Mouse (Mus musculus): ENCODE results near the gene Ifnar1. TPM values are rescaled to one million over a fixed set of nuclear protein-coding genes. Genes with fewer than 3 reads are reported as not detected.

Gene Ifnar1
- polyA plus RNA-seq, 1 experiment from 2014 or later, result 57.4 TPM

DNA sequence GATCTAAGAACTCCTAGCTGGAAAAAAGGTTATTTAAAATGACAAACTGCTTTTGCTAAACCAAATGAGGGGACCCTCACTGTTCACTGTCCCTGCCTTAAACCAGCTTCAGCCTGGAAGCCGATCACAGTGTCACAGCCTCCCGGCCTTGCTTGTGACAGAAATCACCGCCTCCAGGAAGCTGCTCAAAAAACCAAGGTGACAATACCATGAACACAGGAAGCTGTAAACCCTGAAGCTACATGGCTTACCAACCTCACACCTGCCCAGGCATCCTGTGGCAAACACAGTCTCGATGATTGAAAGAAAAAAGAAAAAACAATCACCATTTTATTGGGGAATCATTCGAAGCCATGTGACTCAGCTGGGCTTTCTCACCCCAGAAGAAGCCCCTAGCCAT is 39.5 kb upstream of the Ifnar1 start:
- Histone ChIP-seq H3K9ac (replicated peaks; ENCODE audit: low read length) (no peak overlapping the region), H3K4me2 (ENCODE audit: low read depth, low read length) (no peak overlapping the region), H3K36me3 (replicated peaks; ENCODE audit: control insufficient read depth, insufficient read depth, low read depth, low read length) (no peaks in the 10 kb centered on the region), H3K4me1 (ENCODE audit: control insufficient read depth, insufficient read depth, low read length) (peaks cover 2% of the 10 kb centered on the region; the same call in 1 of the 2 replicates), H3K9me3 (replicated peaks; ENCODE audit: control insufficient read depth, low read length) (no peaks in the 10 kb centered on the region), H3K27me3 (ENCODE audit: control insufficient read depth, insufficient read depth, low read length) (no peaks in the 10 kb centered on the region), H3K4me3 (ENCODE audit: low read depth, low read length) (no peak overlapping the region), H3K27ac (replicated peaks; ENCODE audit: low read depth, low read length) (no peak overlapping the region)
- whole genome bisulfite sequencing, result 80% methylated on average over 5 of the region's 5 CpGs
- no peak for ATAC-seq (replicated peaks; ENCODE audit: insufficient number of reproducible peaks, low FRiP score, low TSS enrichment, low read depth)
- DNase-seq (ENCODE audit: low spot score), result no peak

DNA sequence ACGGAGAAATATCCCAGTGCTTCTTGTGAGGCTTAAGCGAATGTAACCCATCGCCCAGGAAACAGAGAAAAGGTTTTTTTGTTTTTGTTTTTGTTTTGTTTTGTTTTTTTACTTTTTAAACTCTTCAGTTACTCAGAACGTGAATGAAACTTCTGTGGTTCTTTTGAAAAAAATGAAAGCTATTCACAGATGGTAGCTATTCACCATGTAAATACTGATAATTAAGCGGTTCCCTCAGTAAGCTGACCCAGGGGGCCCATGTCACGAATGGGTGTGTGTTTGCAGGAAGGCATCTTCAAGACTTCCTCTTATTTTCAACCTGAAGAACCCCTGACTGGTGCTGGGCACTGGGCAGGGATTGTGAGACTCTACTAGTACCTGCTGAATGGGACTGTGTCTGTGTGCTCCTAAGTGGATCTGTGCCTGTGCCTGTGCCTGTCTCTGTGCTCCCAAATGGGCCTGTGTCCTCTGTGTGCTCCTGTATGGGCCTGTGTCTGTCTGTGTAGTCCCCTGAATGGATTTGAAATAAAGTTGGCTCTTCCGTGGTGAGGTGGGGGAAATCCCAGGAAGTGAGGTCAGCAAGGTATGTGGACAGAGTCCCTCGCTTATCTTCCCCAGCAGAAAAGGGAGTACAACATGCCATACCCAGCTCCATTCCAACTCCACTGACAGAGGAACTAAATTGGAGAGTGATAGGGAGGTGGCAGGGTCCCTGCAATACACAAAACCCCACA is 38.1 kb upstream of the Ifnar1 start:
- WGBS, result 58% methylated on average over 8 of the region's 8 CpGs
- ATAC-seq (replicated peaks; ENCODE audit: insufficient number of reproducible peaks, low FRiP score, low TSS enrichment, low read depth), result no peak
- no peak overlapping the region for H3K9ac ChIP-seq (replicated peaks; ENCODE audit: low read length)
- no peak for DNase-seq (ENCODE audit: low spot score)
- no peaks in the 10 kb centered on the region for H3K27me3 ChIP-seq (ENCODE audit: control insufficient read depth, insufficient read depth, low read length)
- H3K4me2 ChIP-seq (ENCODE audit: low read depth, low read length), result no peak overlapping the region
- no peak overlapping the region for H3K27ac ChIP-seq (replicated peaks; ENCODE audit: low read depth, low read length)
- no peaks in the 10 kb centered on the region for H3K9me3 ChIP-seq (replicated peaks; ENCODE audit: control insufficient read depth, low read length)
- no peak overlapping the region for H3K4me3 ChIP-seq (ENCODE audit: low read depth, low read length)
- H3K36me3 ChIP-seq (replicated peaks; ENCODE audit: control insufficient read depth, insufficient read depth, low read depth, low read length), result no peaks in the 10 kb centered on the region
- H3K4me1 ChIP-seq (ENCODE audit: control insufficient read depth, insufficient read depth, low read length), result peaks cover 2% of the 10 kb centered on the region; the same call in 1 of the 2 replicates

DNA sequence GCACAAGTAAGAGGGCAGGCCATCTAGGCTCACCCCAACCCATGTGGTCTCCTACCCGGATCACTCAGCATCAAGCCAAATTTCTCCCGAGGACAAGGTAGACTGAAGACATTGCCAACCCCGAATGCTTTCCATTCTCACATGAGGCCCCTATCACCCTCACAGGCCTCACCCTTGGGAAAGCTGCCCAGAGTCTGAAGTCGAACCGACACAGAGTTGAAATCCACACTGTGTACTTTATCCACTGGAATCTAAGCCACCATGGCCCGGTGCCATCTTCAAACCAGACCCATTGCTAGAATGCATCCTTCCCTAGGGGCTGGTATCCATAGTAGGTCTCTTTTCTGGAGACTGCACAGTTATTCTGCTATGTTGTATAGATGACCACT is 37.5 kb upstream of the Ifnar1 start:
- Histone ChIP-seq H3K9me3 (replicated peaks; ENCODE audit: control insufficient read depth, low read length) (no peaks in the 10 kb centered on the region), H3K9ac (replicated peaks; ENCODE audit: low read length) (no peak overlapping the region), H3K4me1 (ENCODE audit: control insufficient read depth, insufficient read depth, low read length) (peaks cover 2% of the 10 kb centered on the region; the same call in 1 of the 2 replicates), H3K4me2 (ENCODE audit: low read depth, low read length) (no peak overlapping the region), H3K27me3 (ENCODE audit: control insufficient read depth, insufficient read depth, low read length) (no peaks in the 10 kb centered on the region), H3K27ac (replicated peaks; ENCODE audit: low read depth, low read length) (no peak overlapping the region), H3K4me3 (ENCODE audit: low read depth, low read length) (no peak overlapping the region), H3K36me3 (replicated peaks; ENCODE audit: control insufficient read depth, insufficient read depth, low read depth, low read length) (no peaks in the 10 kb centered on the region)
- ATAC-seq (replicated peaks; ENCODE audit: insufficient number of reproducible peaks, low FRiP score, low TSS enrichment, low read depth) (no peak), DNase-seq (ENCODE audit: low spot score) (no peak)
- 90% methylated on average over 6 of the region's 6 CpGs for WGBS

DNA sequence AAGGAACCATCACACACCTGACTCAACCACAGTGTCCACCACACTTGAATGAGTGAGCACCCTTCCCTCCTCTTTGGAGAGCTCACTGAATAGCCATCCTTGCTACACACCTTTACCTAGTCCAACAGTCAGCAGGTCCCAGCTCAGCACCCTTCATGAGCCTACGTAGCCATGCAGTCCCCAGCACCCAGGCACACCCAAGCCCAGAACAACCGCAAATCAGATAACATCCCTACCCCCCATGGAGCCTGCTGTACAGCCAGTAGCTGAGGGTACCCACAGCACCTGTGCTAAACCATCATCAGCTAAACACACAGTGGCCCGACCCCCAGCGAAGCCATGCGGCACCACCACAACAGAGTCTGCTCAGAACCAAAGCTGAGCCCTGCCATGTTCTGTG is 37.0 kb upstream of the Ifnar1 start:
- DNase-seq (ENCODE audit: low spot score), result no peak
- Histone ChIP-seq H3K4me2 (ENCODE audit: low read depth, low read length) (no peak overlapping the region), H3K27ac (replicated peaks; ENCODE audit: low read depth, low read length) (no peak overlapping the region), H3K9me3 (replicated peaks; ENCODE audit: control insufficient read depth, low read length) (no peaks in the 10 kb centered on the region), H3K27me3 (ENCODE audit: control insufficient read depth, insufficient read depth, low read length) (no peaks in the 10 kb centered on the region), H3K36me3 (replicated peaks; ENCODE audit: control insufficient read depth, insufficient read depth, low read depth, low read length) (no peaks in the 10 kb centered on the region), H3K4me3 (ENCODE audit: low read depth, low read length) (no peak overlapping the region), H3K4me1 (ENCODE audit: control insufficient read depth, insufficient read depth, low read length) (peaks cover 2% of the 10 kb centered on the region; the same call in 1 of the 2 replicates), H3K9ac (replicated peaks; ENCODE audit: low read length) (no peak overlapping the region)
- ATAC-seq (replicated peaks; ENCODE audit: insufficient number of reproducible peaks, low FRiP score, low TSS enrichment, low read depth), result 0 out of 2 replicates have a peak, but pooled peaks have one; percentile 9
- 95% methylated on average over 5 of the region's 5 CpGs for WGBS

DNA sequence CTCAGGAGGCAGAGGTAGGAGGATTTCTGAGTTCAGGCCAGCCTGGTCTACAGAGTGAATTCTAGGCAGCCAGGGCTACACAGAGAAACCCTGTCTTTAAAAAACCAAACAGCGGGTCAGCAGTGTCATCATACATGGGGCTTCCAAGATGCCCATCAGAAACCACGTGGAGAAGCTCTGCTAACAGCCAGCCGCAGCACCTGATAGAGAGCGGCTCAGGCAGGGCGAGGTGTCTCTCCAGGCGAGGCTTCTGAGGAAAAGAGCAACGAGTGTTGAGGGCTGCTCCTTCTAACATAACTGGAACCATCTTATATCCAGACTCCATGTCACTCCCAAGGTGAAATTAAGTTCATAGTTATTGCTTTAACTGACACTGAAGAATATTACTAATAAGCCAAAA is 36.1 kb upstream of the Ifnar1 start:
- Histone ChIP-seq H3K27ac (replicated peaks; ENCODE audit: low read depth, low read length) (no peak overlapping the region), H3K4me1 (ENCODE audit: control insufficient read depth, insufficient read depth, low read length) (peaks cover 2% of the 10 kb centered on the region; the same call in 1 of the 2 replicates), H3K9ac (replicated peaks; ENCODE audit: low read length) (no peak overlapping the region), H3K27me3 (ENCODE audit: control insufficient read depth, insufficient read depth, low read length) (no peaks in the 10 kb centered on the region), H3K36me3 (replicated peaks; ENCODE audit: control insufficient read depth, insufficient read depth, low read depth, low read length) (no peaks in the 10 kb centered on the region), H3K4me2 (ENCODE audit: low read depth, low read length) (no peak overlapping the region), H3K4me3 (ENCODE audit: low read depth, low read length) (no peak overlapping the region), H3K9me3 (replicated peaks; ENCODE audit: control insufficient read depth, low read length) (no peaks in the 10 kb centered on the region)
- ATAC-seq (replicated peaks; ENCODE audit: insufficient number of reproducible peaks, low FRiP score, low TSS enrichment, low read depth) (no peak), DNase-seq (ENCODE audit: low spot score) (no peak)
- 84% methylated on average over 7 of the region's 7 CpGs for WGBS

DNA sequence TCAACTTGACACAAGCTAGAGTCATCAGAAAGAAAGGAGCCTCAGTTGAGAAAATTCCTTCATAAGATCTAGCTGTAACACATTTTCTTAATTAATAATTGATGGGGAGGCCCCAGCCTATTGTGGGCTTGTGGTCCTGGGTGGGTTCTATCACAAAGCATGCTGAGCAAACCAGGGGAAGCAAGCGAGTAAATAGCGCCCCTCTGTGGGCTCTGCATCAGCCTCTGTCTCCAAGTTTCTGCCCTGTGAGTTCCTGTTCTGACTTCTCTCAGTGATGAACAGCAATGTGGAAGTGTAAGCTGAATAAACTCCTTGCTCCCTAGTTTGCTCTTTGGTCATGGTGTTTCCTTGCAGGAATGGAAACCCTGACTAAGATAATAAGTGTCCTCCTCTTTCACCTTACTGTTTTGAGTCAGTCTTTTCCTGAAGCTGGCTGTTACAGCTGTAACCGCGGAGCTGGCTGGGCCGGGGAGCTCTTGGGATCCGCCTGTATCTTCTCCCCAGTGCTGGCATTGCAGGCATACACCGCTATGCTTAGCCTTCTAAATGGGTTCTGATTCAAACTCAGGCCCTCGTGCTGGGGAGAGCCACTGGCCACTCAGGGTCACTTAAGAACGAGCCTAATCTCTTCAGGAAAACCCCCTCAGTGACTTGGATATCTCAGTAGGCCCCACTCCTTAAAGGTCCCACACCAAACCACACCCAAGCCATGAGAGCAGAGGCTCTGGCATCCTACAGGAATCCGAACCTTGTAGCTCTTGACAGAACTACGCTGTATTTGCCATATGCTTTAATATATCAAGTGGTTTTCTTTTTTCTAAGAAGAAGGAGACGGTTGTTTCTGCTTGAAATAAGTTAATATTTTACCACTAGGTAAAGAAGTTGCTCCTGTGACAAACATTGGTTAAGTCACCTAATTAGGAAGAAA is 34.6 kb upstream of the Ifnar1 start:
- WGBS, result 84% methylated on average over 12 of the region's 12 CpGs
- no peaks in the 10 kb centered on the region for H3K27me3 ChIP-seq (ENCODE audit: control insufficient read depth, insufficient read depth, low read length)
- no peak overlapping the region for H3K27ac ChIP-seq (replicated peaks; ENCODE audit: low read depth, low read length)
- no peaks in the 10 kb centered on the region for H3K36me3 ChIP-seq (replicated peaks; ENCODE audit: control insufficient read depth, insufficient read depth, low read depth, low read length)
- ATAC-seq (replicated peaks; ENCODE audit: insufficient number of reproducible peaks, low FRiP score, low TSS enrichment, low read depth) (no peak), DNase-seq (ENCODE audit: low spot score) (no peak)
- no peaks in the 10 kb centered on the region for H3K9me3 ChIP-seq (replicated peaks; ENCODE audit: control insufficient read depth, low read length)
- H3K9ac ChIP-seq (replicated peaks; ENCODE audit: low read length), result no peak overlapping the region
- peaks cover 2% of the 10 kb centered on the region; the same call in 1 of the 2 replicates for H3K4me1 ChIP-seq (ENCODE audit: control insufficient read depth, insufficient read depth, low read length)
- no peak overlapping the region for H3K4me2 ChIP-seq (ENCODE audit: low read depth, low read length)
- no peak overlapping the region for H3K4me3 ChIP-seq (ENCODE audit: low read depth, low read length)

DNA sequence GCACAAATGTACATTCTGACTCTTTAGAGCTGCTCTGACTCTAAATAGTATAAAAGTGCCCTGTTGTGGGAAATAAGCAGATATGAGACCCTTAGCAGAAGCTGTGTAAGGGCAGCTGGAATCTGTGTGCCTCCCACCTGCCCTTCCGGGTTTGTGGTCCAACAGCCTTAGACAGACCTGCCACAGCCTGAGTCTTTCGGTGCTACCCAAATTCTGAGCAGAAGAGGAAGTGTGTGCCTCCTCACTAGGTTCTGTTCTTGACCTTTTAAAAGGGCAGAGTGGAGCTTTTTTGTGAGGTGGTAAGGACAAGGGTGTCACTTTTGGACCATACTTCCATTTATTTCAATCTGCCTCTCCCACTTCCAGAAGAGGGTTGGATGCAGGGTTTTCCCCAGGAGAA is 33.1 kb upstream of the Ifnar1 start:
- no peaks in the 10 kb centered on the region for H3K36me3 ChIP-seq (replicated peaks; ENCODE audit: control insufficient read depth, insufficient read depth, low read depth, low read length)
- no peak overlapping the region for H3K4me2 ChIP-seq (ENCODE audit: low read depth, low read length)
- no peak overlapping the region for H3K9ac ChIP-seq (replicated peaks; ENCODE audit: low read length)
- H3K9me3 ChIP-seq (replicated peaks; ENCODE audit: control insufficient read depth, low read length), result no peaks in the 10 kb centered on the region
- H3K27me3 ChIP-seq (ENCODE audit: control insufficient read depth, insufficient read depth, low read length), result no peaks in the 10 kb centered on the region
- H3K27ac ChIP-seq (replicated peaks; ENCODE audit: low read depth, low read length), result no peak overlapping the region
- WGBS, result 70% methylated on average over 2 of the region's 2 CpGs
- no peak for ATAC-seq (replicated peaks; ENCODE audit: insufficient number of reproducible peaks, low FRiP score, low TSS enrichment, low read depth)
- H3K4me3 ChIP-seq (ENCODE audit: low read depth, low read length), result no peak overlapping the region
- H3K4me1 ChIP-seq (ENCODE audit: control insufficient read depth, insufficient read depth, low read length), result no peaks in the 10 kb centered on the region
- no peak for DNase-seq (ENCODE audit: low spot score)

All from embryonic facial prominence, embryonic 11.5 days (tissue).